In genomic region chr1:131134942-131135522, GRCm38 (mm10) we compare ENCODE assay signal across 8 mouse cellular contexts. TPM values are rescaled to one million over a fixed set of nuclear protein-coding genes. Genes with fewer than 3 reads are reported as not detected.
A peak's percentile ranks its signal among the peaks of the same experiment; 100 is the strongest.
DNase-seq lines count a peak whose midpoint lies in the region; ATAC-seq and TF ChIP-seq lines count a peak whose summit lies in the region.

No protein-coding gene starts in this region.

- 69% methylated on average over 8 of the region's 8 CpGs for WGBS in heart, embryonic 10.5 days
- WGBS in neural tube, embryonic 14.5 days: 43% methylated on average over 8 of the region's 8 CpGs

- peaks cover 19% of the 10 kb centered on the region for H3K4me1 ChIP-seq in heart, embryonic 10.5 days
- H3K4me1 ChIP-seq in neural tube, embryonic 14.5 days (ENCODE audit: control insufficient read depth, insufficient read depth, low read length): peaks cover 9% of the 10 kb centered on the region

- peaks cover 3% of the 10 kb centered on the region; the same call in 1 of the 2 replicates for H3K36me3 ChIP-seq in heart, embryonic 10.5 days
- H3K36me3 ChIP-seq in neural tube, embryonic 14.5 days (ENCODE audit: control insufficient read depth, insufficient read depth, low read length): 0 out of 2 replicates have a peak, but pooled peaks cover under 1% of the 10 kb centered on the region

- no peak for TF ChIP-seq CTCF in brain, embryonic 14.5 days (IDR thresholded peaks at IDR 0.05; ENCODE audit: borderline replicate concordance, extremely low read depth, insufficient read depth, insufficient read length)

- no peaks in the 10 kb centered on the region for H3K9me3 ChIP-seq in heart, embryonic 10.5 days
- H3K9me3 ChIP-seq in neural tube, embryonic 14.5 days (ENCODE audit: control insufficient read depth, low read length): no peaks in the 10 kb centered on the region

- no peak for TF ChIP-seq POLR2A in brain, embryonic 14.5 days (IDR thresholded peaks at IDR 0.05; ENCODE audit: borderline replicate concordance, extremely low read depth, insufficient read depth, insufficient read length, poor library complexity, severe bottlenecking)

- H3K4me2 ChIP-seq in neural tube, embryonic 14.5 days (ENCODE audit: low read depth, low read length): peak overlapping the region; percentile 19

- H3K27me3 ChIP-seq in heart, embryonic 10.5 days (ENCODE audit: insufficient read depth, poor library complexity, severe bottlenecking): no peaks in the 10 kb centered on the region
- no peaks in the 10 kb centered on the region for H3K27me3 ChIP-seq in neural tube, embryonic 14.5 days (ENCODE audit: control insufficient read depth, insufficient read depth, low read length)

- no peak overlapping the region for H3K27ac ChIP-seq in heart, embryonic 10.5 days
- no peak overlapping the region for H3K27ac ChIP-seq in neural tube, embryonic 14.5 days (ENCODE audit: low read depth, low read length)

- no peak overlapping the region for H3K9ac ChIP-seq in neural tube, embryonic 14.5 days (replicated peaks; ENCODE audit: low read depth, low read length)

- DNase-seq in heart, adult 11 months: peak; percentile 89
- no peak for DNase-seq in heart, embryonic 10.5 days (ENCODE audit: low spot score)
- peak; percentile 89 for DNase-seq in 416B (ENCODE audit: low read depth)
- DNase-seq in brain, embryonic 14.5 days (ENCODE audit: low read depth): peak; percentile 59
- peak; percentile 74 to 76 for DNase-seq in kidney, postnatal 36 days
- no peak for DNase-seq in left cerebral cortex, postnatal 36 days (ENCODE audit: low spot score in 2 of 2)
- no peak for DNase-seq in gastrocnemius, adult 18-20 months (ENCODE audit: low spot score)

- ATAC-seq in neural tube, embryonic 14.5 days (ENCODE audit: low read depth): no peak

- intact Hi-C loops in left cerebral cortex, postnatal 36 days (cut with DNase I): loop anchor here (10.0 kb wide), 1 partner anchor 260 kb away; no protein-coding TSS in a partner anchor

- no peak overlapping the region for H3K4me3 ChIP-seq in heart, embryonic 10.5 days
- no peak overlapping the region; the same call in 1 of the 2 replicates for H3K4me3 ChIP-seq in neural tube, embryonic 14.5 days (ENCODE audit: low read depth, low read length)

RNA-seq across cellular contexts. Expression of gene Dyrk3, which starts 3.1 kb away (rescaled TPM):
- 3.1 and 3.9 TPM in 2 replicates for polyA plus RNA-seq in heart, embryonic 10.5 days (2016; fragmentation: Nextera tagmentation; extraction: Ambion mirVana)
- polyA plus RNA-seq in brain, embryonic 14.5 days (2012; rRNA removed): 12.7 and 13.6 TPM in 2 replicates
- 12.6 and 16.5 TPM in 2 replicates for polyA plus RNA-seq in neural tube, embryonic 14.5 days (2014; fragmentation: Nextera tagmentation; extraction: Ambion mirVana)
- total RNA-seq in left cerebral cortex, postnatal 36 days (2021): 10 to 100 TPM in 1 of 2 experiments, 1 to 10 TPM in 1; 8.1 to 14.0 TPM
- total RNA-seq in gastrocnemius, adult 18-20 months (2021): not detected

RNA-seq across cellular contexts. Expression of gene Eif2d, which starts 17.9 kb away (rescaled TPM):
- 54.8 and 62.9 TPM in 2 replicates for polyA plus RNA-seq in heart, embryonic 10.5 days (2016; fragmentation: Nextera tagmentation; extraction: Ambion mirVana)
- 53.0 and 69.8 TPM in 2 replicates for polyA plus RNA-seq in brain, embryonic 14.5 days (2012; rRNA removed)
- 54.8 and 58.7 TPM in 2 replicates for polyA plus RNA-seq in neural tube, embryonic 14.5 days (2014; fragmentation: Nextera tagmentation; extraction: Ambion mirVana)
- total RNA-seq in left cerebral cortex, postnatal 36 days (2021): 10 to 100 TPM; 31.6 to 38.6 TPM
- total RNA-seq in gastrocnemius, adult 18-20 months (2021): 10 to 100 TPM; 25.8 to 28.9 TPM

RNA-seq across cellular contexts. Expression of gene Mapkapk2, which starts 37.4 kb away (rescaled TPM):
- polyA plus RNA-seq in heart, embryonic 10.5 days (2016; fragmentation: Nextera tagmentation; extraction: Ambion mirVana): 59.2 and 60.3 TPM in 2 replicates
- 50.5 and 52.9 TPM in 2 replicates for polyA plus RNA-seq in brain, embryonic 14.5 days (2012; rRNA removed)
- 15.8 and 16.1 TPM in 2 replicates for polyA plus RNA-seq in neural tube, embryonic 14.5 days (2014; fragmentation: Nextera tagmentation; extraction: Ambion mirVana)
- total RNA-seq in left cerebral cortex, postnatal 36 days (2021): 10 to 100 TPM; 26.3 to 30.7 TPM
- 100 to 1,000 TPM; 217 to 250 TPM for total RNA-seq in gastrocnemius, adult 18-20 months (2021)

Comparison
In these comparisons a context has a peak if more than half of its experiments do, and no peak if none do; other contexts are left out.
1. DNase-seq: peak in heart, adult 11 months (single experiment), 416B (single experiment), brain, embryonic 14.5 days (single experiment) and kidney, postnatal 36 days (2 of 2); none in heart, embryonic 10.5 days (single experiment), left cerebral cortex, postnatal 36 days (0 of 2) and gastrocnemius, adult 18-20 months (single experiment).